8 mouse cellular contexts compared by ENCODE assay signal in the genomic region with DNA sequence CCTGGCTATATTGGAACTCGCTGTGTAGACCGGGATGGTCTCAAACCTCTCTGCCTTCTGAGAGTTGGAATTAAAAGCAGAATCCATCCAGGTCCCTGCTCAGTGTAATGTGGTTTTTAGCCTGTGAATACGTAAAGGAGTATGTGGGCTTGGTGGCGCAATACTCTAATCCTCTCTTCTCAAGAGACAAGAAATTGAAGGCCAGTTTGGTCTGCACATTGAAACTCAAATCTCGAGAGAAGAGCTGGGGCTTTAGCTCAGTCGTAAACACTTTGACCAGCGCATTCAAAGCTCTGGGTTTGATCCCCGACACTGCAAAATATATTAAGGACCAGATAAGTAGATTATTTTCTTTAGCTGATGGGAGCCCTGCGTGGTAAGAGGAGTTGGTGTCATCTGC. TPM values are rescaled to one million over a fixed set of nuclear protein-coding genes. Genes with fewer than 3 reads are reported as not detected.
DNase-seq lines count a peak whose midpoint lies in the region; ATAC-seq and TF ChIP-seq lines count a peak whose summit lies in the region.

No protein-coding gene starts in this region.

- peaks cover 23% of the 10 kb centered on the region for H3K4me1 ChIP-seq in heart, embryonic 12.5 days (replicated peaks)
- peaks cover 20 to 56% of the 10 kb centered on the region in 2 experiments for H3K4me1 ChIP-seq in CH12.LX (ENCODE audit: control insufficient read depth in 1 of 2, insufficient read depth in 2 of 2)
- peaks cover 18% of the 10 kb centered on the region for H3K4me1 ChIP-seq in forebrain, embryonic 14.5 days (ENCODE audit: control insufficient read depth, insufficient read depth, low read length)
- peaks cover 21% of the 10 kb centered on the region for H3K4me1 ChIP-seq in liver, postnatal 0 days (ENCODE audit: insufficient read depth)

- ATAC-seq in heart, embryonic 12.5 days (ENCODE audit: insufficient number of reproducible peaks, low FRiP score), result no peak
- ATAC-seq in forebrain, embryonic 14.5 days, result no peak
- no peak for ATAC-seq in liver, postnatal 0 days

- no peak; the same call in 1 of the 2 replicates for TF ChIP-seq RAD21 in CH12.LX (IDR thresholded peaks at IDR 0.05; ENCODE audit: low read depth, low read length)

- WGBS in heart, embryonic 12.5 days, result 9% methylated on average over 9 of the region's 9 CpGs
- 12% methylated on average over 9 of the region's 9 CpGs for WGBS in forebrain, embryonic 14.5 days
- WGBS in liver, postnatal 0 days (ENCODE audit: insufficient replicate concordance), result 6% methylated on average over 9 of the region's 9 CpGs

- TF ChIP-seq EP300 in CH12.LX (IDR thresholded peaks at IDR 0.05; ENCODE audit: low read length), result no peak
- no peak for TF ChIP-seq EP300 in liver, postnatal 0 days (IDR thresholded peaks at IDR 0.05; ENCODE audit: low read depth)

- no peaks in the 10 kb centered on the region for H3K27me3 ChIP-seq in heart, embryonic 12.5 days (replicated peaks)
- no peaks in the 10 kb centered on the region for H3K27me3 ChIP-seq in CH12.LX (replicated peaks)
- no peaks in the 10 kb centered on the region for H3K27me3 ChIP-seq in forebrain, embryonic 14.5 days (replicated peaks; ENCODE audit: control insufficient read depth, insufficient read depth, low read length)
- no peaks in the 10 kb centered on the region for H3K27me3 ChIP-seq in liver, postnatal 0 days (ENCODE audit: insufficient read depth, low read length)

- in situ Hi-C loops in CH12.LX (cut with MboI; ENCODE audit: low pct_ligation_motif_present, low pct_unique_long_range_greater_than_20kb, low sequenced_read_pairs), result no loop called here

- H3K36me3 ChIP-seq in heart, embryonic 12.5 days, result peaks cover 46% of the 10 kb centered on the region
- H3K36me3 ChIP-seq in CH12.LX (replicated peaks in 1 of 2; ENCODE audit: control insufficient read depth in 1 of 2, insufficient read depth in 1 of 2, low read length in 1 of 2), result peaks cover 49 to 53% of the 10 kb centered on the region in 2 experiments
- H3K36me3 ChIP-seq in forebrain, embryonic 14.5 days (ENCODE audit: control insufficient read depth, insufficient read depth, low read length), result peaks cover 46% of the 10 kb centered on the region
- peaks cover 16% of the 10 kb centered on the region for H3K36me3 ChIP-seq in liver, postnatal 0 days (replicated peaks; ENCODE audit: insufficient read depth, low read length)

- H3K4me3 ChIP-seq in heart, embryonic 12.5 days, result peak overlapping the region; percentile 64
- peak overlapping the region; percentile 79 to 92 (median 86) for H3K4me3 ChIP-seq in CH12.LX (replicated peaks in 1 of 3; ENCODE audit: low read depth in 2 of 3, low read length in 2 of 3, poor library complexity in 1 of 3)
- peak overlapping the region; percentile 71 for H3K4me3 ChIP-seq in forebrain, embryonic 14.5 days (ENCODE audit: low read depth, low read length)
- H3K4me3 ChIP-seq in liver, postnatal 0 days (ENCODE audit: low read depth, low read length), result peak overlapping the region; percentile 80

- peak overlapping the region; percentile 53 for H3K27ac ChIP-seq in heart, embryonic 12.5 days (ENCODE audit: poor library complexity, severe bottlenecking)
- peak overlapping the region; percentile 85 for H3K27ac ChIP-seq in CH12.LX (ENCODE audit: insufficient read depth, low read depth)
- H3K27ac ChIP-seq in forebrain, embryonic 14.5 days (ENCODE audit: low read depth, low read length), result peak overlapping the region; percentile 80
- peak overlapping the region; percentile 86 for H3K27ac ChIP-seq in liver, postnatal 0 days (ENCODE audit: low read depth)

- peak overlapping the region; percentile 73 for H3K4me2 ChIP-seq in heart, embryonic 12.5 days
- H3K4me2 ChIP-seq in CH12.LX (ENCODE audit: insufficient read depth, low read depth, poor library complexity, severe bottlenecking), result peak overlapping the region; percentile 91
- H3K4me2 ChIP-seq in forebrain, embryonic 14.5 days (ENCODE audit: low read length), result peak overlapping the region; percentile 67
- H3K4me2 ChIP-seq in liver, postnatal 0 days (ENCODE audit: low read depth, low read length), result peak overlapping the region; percentile 78

- no peak for TF ChIP-seq CTCF in CH12.LX (conservative IDR thresholded peaks at IDR 0.05 in 1 of 2, IDR thresholded peaks at IDR 0.05 in 1 of 2; ENCODE audit: low read depth in 2 of 2, low read length in 2 of 2)
- TF ChIP-seq CTCF in liver, postnatal 0 days (IDR thresholded peaks at IDR 0.05; ENCODE audit: low read depth), result no peak

- no peak for TF ChIP-seq POLR2A in CH12.LX (IDR thresholded peaks at IDR 0.05; ENCODE audit: low read depth, low read length)

- H3K79me2 ChIP-seq in CH12.LX (replicated peaks; ENCODE audit: control insufficient read depth, extremely low read depth, insufficient read depth, poor library complexity, severe bottlenecking), result peaks cover 28% of the 10 kb centered on the region

- DNase-seq in heart, adult 9 months (ENCODE audit: low spot score in 2 of 2), result no peak
- no peak for DNase-seq in CH12.LX (ENCODE audit: extremely low read depth)
- DNase-seq in forebrain, embryonic 14.5 days (ENCODE audit: low spot score), result no peak
- no peak for DNase-seq in liver, postnatal 0 days
- DNase-seq in left cerebral cortex, adult 18-20 months (ENCODE audit: low spot score in 2 of 2), result no peak
- DNase-seq in layer of hippocampus, postnatal 10 days (ENCODE audit: low spot score in 2 of 2), result no peak
- DNase-seq in spleen, postnatal 14 days (ENCODE audit: low spot score in 2 of 2), result no peak

- no peaks in the 10 kb centered on the region for H3K9me3 ChIP-seq in heart, embryonic 12.5 days (replicated peaks)
- no peaks in the 10 kb centered on the region for H3K9me3 ChIP-seq in CH12.LX (replicated peaks; ENCODE audit: low read length)
- no peaks in the 10 kb centered on the region for H3K9me3 ChIP-seq in forebrain, embryonic 14.5 days (replicated peaks; ENCODE audit: control insufficient read depth, low read length)
- no peaks in the 10 kb centered on the region for H3K9me3 ChIP-seq in liver, postnatal 0 days (ENCODE audit: low read length)

- H3K9ac ChIP-seq in heart, embryonic 12.5 days, result peak overlapping the region; percentile 74
- peak overlapping the region; percentile 91 for H3K9ac ChIP-seq in CH12.LX (ENCODE audit: insufficient read depth, low read depth)
- peak overlapping the region; percentile 79 for H3K9ac ChIP-seq in forebrain, embryonic 14.5 days (ENCODE audit: low read length)
- peak overlapping the region; percentile 77 for H3K9ac ChIP-seq in liver, postnatal 0 days (replicated peaks)

- dilution Hi-C loops in CH12.LX (cut with MboI; ENCODE audit: extremely low pct_ligation_motif_present, extremely low pct_unique_long_range_greater_than_20kb, low sequenced_read_pairs), result no loop called here

TF ChIP-seq in CH12.LX, 34 proteins besides CTCF, POLR2A, EP300 and RAD21 (continues in another document):
- no peak for TF ChIP-seq MAFK (IDR thresholded peaks at IDR 0.05; ENCODE audit: insufficient replicate concordance, low read length)

RNA-seq across cellular contexts. Expression of a gene that starts 0.5 kb away (rescaled TPM):
- polyA plus RNA-seq in heart, embryonic 12.5 days (2016; fragmentation: Nextera tagmentation; extraction: Ambion mirVana), result not detected in 2 replicates
- total RNA-seq in CH12.LX (2012; rRNA removed), result 194 and 232 TPM in 2 replicates
- 60.1 and 61.0 TPM in 2 replicates for total RNA-seq in CH12.LX (2014; rRNA removed)
- polyA plus RNA-seq in CH12.LX (2012; ENCODE audit: insufficient read length, low read depth), result 130 and 168 TPM in 2 replicates
- polyA plus RNA-seq in forebrain, embryonic 14.5 days (2014; fragmentation: Nextera tagmentation; extraction: Ambion mirVana), result 0.30 and 0.77 TPM in 2 replicates
- polyA plus RNA-seq in liver, postnatal 0 days (2015; fragmentation: Nextera tagmentation; extraction: Ambion mirVana), result 0.11 TPM in 1 of 2 replicates, not detected in the other
- not detected for total RNA-seq in left cerebral cortex, adult 18-20 months (2021)
- total RNA-seq in layer of hippocampus, postnatal 10 days (2021), result under 1 TPM; 0.57 to 0.67 TPM

RNA-seq across cellular contexts. Expression of a gene that starts 0.7 kb away (rescaled TPM):
- 30.3 and 38.1 TPM in 2 replicates for polyA plus RNA-seq in heart, embryonic 12.5 days (2016; fragmentation: Nextera tagmentation; extraction: Ambion mirVana)
- total RNA-seq in CH12.LX (2012; rRNA removed), result 56.4 and 63.9 TPM in 2 replicates
- total RNA-seq in CH12.LX (2014; rRNA removed), result 22.2 and 28.7 TPM in 2 replicates
- polyA plus RNA-seq in CH12.LX (2012; ENCODE audit: insufficient read length, low read depth), result 44.0 and 45.8 TPM in 2 replicates
- polyA plus RNA-seq in forebrain, embryonic 14.5 days (2014; fragmentation: Nextera tagmentation; extraction: Ambion mirVana), result 66.2 and 76.7 TPM in 2 replicates
- 17.6 and 18.8 TPM in 2 replicates for polyA plus RNA-seq in liver, postnatal 0 days (2015; fragmentation: Nextera tagmentation; extraction: Ambion mirVana)
- total RNA-seq in left cerebral cortex, adult 18-20 months (2021), result 10 to 100 TPM; 47.7 to 48.0 TPM
- total RNA-seq in layer of hippocampus, postnatal 10 days (2021), result 10 to 100 TPM; 39.9 to 46.5 TPM

RNA-seq across cellular contexts. Expression of a gene that starts 1.0 kb away (rescaled TPM):
- polyA plus RNA-seq in heart, embryonic 12.5 days (2016; fragmentation: Nextera tagmentation; extraction: Ambion mirVana), result 17.7 and 18.7 TPM in 2 replicates
- 13.8 and 17.2 TPM in 2 replicates for total RNA-seq in CH12.LX (2012; rRNA removed)
- 10.5 and 13.4 TPM in 2 replicates for total RNA-seq in CH12.LX (2014; rRNA removed)
- 9.5 and 12.3 TPM in 2 replicates for polyA plus RNA-seq in CH12.LX (2012; ENCODE audit: insufficient read length, low read depth)
- 8.7 and 9.2 TPM in 2 replicates for polyA plus RNA-seq in forebrain, embryonic 14.5 days (2014; fragmentation: Nextera tagmentation; extraction: Ambion mirVana)
- polyA plus RNA-seq in liver, postnatal 0 days (2015; fragmentation: Nextera tagmentation; extraction: Ambion mirVana), result 3.6 TPM in 2 replicates
- 10 to 100 TPM; 11.7 to 14.9 TPM for total RNA-seq in left cerebral cortex, adult 18-20 months (2021)
- 10 to 100 TPM; 10.5 to 12.0 TPM for total RNA-seq in layer of hippocampus, postnatal 10 days (2021)

RNA-seq across cellular contexts. Expression of a gene that starts 8.8 kb away (rescaled TPM):
- 28.5 and 29.1 TPM in 2 replicates for polyA plus RNA-seq in heart, embryonic 12.5 days (2016; fragmentation: Nextera tagmentation; extraction: Ambion mirVana)
- total RNA-seq in CH12.LX (2012; rRNA removed), result 22.7 and 27.4 TPM in 2 replicates
- 15.6 and 16.4 TPM in 2 replicates for total RNA-seq in CH12.LX (2014; rRNA removed)
- 61.3 and 71.3 TPM in 2 replicates for polyA plus RNA-seq in CH12.LX (2012; ENCODE audit: insufficient read length, low read depth)
- 41.4 and 46.0 TPM in 2 replicates for polyA plus RNA-seq in forebrain, embryonic 14.5 days (2014; fragmentation: Nextera tagmentation; extraction: Ambion mirVana)
- polyA plus RNA-seq in liver, postnatal 0 days (2015; fragmentation: Nextera tagmentation; extraction: Ambion mirVana), result 13.5 and 14.9 TPM in 2 replicates
- 10 to 100 TPM; 23.7 to 25.5 TPM for total RNA-seq in left cerebral cortex, adult 18-20 months (2021)
- total RNA-seq in layer of hippocampus, postnatal 10 days (2021), result 10 to 100 TPM; 36.1 to 41.7 TPM

RNA-seq across cellular contexts. Expression of a gene that starts 19.3 kb away (rescaled TPM):
- polyA plus RNA-seq in heart, embryonic 12.5 days (2016; fragmentation: Nextera tagmentation; extraction: Ambion mirVana), result 0.17 and 0.31 TPM in 2 replicates
- total RNA-seq in CH12.LX (2012; rRNA removed), result 2.1 and 2.6 TPM in 2 replicates
- total RNA-seq in CH12.LX (2014; rRNA removed), result 3.5 and 3.9 TPM in 2 replicates
- polyA plus RNA-seq in CH12.LX (2012; ENCODE audit: insufficient read length, low read depth), result 5.3 and 6.0 TPM in 2 replicates
- polyA plus RNA-seq in forebrain, embryonic 14.5 days (2014; fragmentation: Nextera tagmentation; extraction: Ambion mirVana), result 75.4 and 94.1 TPM in 2 replicates
- not detected in 2 replicates for polyA plus RNA-seq in liver, postnatal 0 days (2015; fragmentation: Nextera tagmentation; extraction: Ambion mirVana)
- 100 to 1,000 TPM; 137 to 145 TPM for total RNA-seq in left cerebral cortex, adult 18-20 months (2021)
- total RNA-seq in layer of hippocampus, postnatal 10 days (2021), result 100 to 1,000 TPM; 575 to 578 TPM

Comparison
In these comparisons a context has a peak if more than half of its experiments do, and no peak if none do; other contexts are left out.
1. RNA of a gene that starts 0.5 kb away (polyA plus RNA-seq): 130 to 168 TPM in CH12.LX; 0.30 to 0.77 TPM in forebrain, embryonic 14.5 days, 0.11 TPM in liver, postnatal 0 days and not detected in heart, embryonic 12.5 days; every median in the first group is over 10 times any median in the second.
2. Peak in every context shown above with its lines, with median percentiles within 50 percentile points of each other: H3K27ac ChIP-seq, H3K4me2 ChIP-seq, H3K4me3 ChIP-seq and H3K9ac ChIP-seq.